Mouse (Mus musculus) left cerebral cortex, postnatal 4 days (tissue): Measurements from ENCODE around the gene Pcsk4. TPM values are rescaled to one million over a fixed set of nuclear protein-coding genes. Genes with fewer than 3 reads are reported as not detected.

Experiments used
- DNase-seq: peaks from one replicate; pipeline ENCODE4 v3.0.0-alpha.2; 2022
- intact Hi-C: fragments of 180-260 bp; cut with DNase I; formaldehyde crosslinking; loops from one replicate; pipeline ENCODE4 v1.15.1; 2025
- total RNA-seq, 2 experiments: library from RNA; stranded (reverse); gene quantifications; 2 replicates each; pipeline ENCODE4 v1.2.3; 2021

Pcsk4 gene
- total RNA-seq, 2 experiments from 2014 or later, result 8.1 to 10.5 TPM

DNA sequence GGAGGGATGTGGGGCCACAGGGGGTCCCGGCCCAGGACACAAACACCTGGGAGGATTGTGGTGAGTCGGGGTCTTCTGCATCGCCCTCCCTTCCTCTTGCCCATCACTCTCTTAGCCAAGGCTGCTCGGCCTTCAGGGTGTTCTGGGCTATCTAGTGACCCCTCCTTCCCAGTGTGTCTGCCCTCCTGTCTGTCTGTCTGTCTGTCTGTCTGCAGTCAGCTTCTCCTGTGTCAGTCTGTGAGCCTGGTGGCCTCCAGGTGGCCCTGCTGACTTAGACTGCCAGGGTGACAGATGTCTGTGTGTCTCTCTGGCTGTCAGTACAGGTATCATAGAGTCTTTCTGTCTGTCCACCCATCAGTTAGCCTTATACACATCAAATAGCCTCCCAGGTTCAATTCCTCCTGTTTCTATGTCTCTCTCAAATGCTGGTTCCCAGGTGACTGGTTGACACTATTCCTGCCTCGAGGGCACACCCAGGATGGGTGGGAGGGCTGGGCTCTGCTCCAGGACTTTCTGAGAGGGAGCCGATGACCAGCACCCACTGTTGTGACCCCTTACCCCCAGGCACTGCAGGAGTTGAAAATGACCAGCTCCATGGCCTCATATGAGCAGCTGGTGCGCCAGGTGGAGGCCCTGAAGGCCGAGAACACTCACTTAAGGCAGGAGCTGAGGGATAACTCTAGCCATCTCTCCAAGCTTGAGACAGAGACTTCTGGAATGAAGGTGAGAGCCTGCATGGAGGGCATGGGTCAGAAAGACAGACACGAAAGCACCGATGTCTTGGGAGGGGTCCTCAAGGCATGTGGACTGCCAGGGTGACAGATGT lies 27.8 kb downstream of the Pcsk4 start:
- DNase-seq, result no peak
- intact Hi-C loops, result no loop called here

DNA sequence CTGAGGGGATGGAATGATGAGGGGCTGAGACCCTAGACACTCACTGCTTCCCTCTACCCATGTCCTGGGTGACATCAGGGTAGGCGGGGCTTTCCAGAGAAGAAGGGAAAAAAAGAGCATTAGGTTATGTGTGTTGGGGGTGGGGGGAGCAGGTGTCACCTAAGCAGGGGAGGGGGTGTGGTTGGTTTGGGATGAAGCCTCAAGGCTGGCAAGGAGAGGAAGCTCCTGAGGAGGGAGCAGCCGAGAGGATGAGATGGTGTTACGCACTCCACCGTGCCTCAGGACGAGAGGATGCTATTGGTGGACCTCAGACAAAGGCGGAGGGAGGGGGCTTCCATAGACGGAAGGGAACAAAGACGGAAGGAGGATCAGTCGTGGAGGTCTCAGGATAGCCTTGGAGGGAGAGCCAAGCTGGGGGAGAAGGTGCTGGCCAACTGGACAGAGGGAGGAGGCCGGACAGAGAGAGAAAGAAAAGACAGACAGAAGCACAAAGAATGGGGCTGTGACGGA lies 28.6 kb downstream of the Pcsk4 start:
- intact Hi-C loops, result no loop called here

DNA sequence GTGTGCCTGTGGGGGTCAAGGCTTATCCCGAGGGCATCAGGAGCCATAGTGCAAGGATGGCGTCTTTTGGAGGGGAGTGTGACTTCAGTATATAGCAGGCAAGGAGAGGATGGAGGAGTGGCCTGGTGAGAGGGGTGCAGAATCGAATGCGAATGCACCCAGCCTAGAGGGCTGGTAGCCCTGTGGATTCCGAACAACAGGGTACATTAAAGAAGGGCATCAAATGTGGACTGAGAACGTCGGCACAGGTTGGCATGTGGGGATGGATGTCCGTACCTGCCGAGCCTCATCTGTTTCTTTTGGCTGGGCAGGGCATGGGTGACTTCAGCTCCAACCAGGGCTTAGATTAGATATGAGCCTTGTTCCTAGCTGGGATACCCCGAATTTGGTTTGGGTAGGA lies 29.5 kb downstream of the Pcsk4 start:
- intact Hi-C loops, result no loop called here
- DNase-seq, result no peak

More for the DNA sequence above, 28.6 kb downstream of the Pcsk4 start:
- DNase-seq, result peak; percentile 83

DNA sequence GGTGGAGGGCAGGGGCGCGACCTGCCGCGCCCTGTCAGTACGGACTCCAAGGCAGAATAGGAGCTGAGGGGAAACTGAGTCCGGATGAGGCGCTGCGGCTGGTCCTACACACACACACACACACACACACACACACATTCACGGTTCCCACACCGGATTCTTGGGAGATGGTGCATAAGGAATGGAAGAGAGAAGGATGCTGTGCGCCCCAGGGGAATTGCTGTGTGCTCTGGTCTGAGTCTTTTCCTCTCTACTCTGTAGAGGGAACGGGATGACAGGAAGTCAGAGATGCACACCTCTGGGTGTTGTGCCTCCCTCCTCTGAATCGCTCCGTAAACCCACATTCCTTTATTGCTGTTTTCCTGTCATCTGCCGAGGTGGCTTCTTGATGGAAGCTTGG lies 30.0 kb downstream of the Pcsk4 start:
- intact Hi-C loops, result no loop called here
- DNase-seq, result peak; percentile 55

DNA sequence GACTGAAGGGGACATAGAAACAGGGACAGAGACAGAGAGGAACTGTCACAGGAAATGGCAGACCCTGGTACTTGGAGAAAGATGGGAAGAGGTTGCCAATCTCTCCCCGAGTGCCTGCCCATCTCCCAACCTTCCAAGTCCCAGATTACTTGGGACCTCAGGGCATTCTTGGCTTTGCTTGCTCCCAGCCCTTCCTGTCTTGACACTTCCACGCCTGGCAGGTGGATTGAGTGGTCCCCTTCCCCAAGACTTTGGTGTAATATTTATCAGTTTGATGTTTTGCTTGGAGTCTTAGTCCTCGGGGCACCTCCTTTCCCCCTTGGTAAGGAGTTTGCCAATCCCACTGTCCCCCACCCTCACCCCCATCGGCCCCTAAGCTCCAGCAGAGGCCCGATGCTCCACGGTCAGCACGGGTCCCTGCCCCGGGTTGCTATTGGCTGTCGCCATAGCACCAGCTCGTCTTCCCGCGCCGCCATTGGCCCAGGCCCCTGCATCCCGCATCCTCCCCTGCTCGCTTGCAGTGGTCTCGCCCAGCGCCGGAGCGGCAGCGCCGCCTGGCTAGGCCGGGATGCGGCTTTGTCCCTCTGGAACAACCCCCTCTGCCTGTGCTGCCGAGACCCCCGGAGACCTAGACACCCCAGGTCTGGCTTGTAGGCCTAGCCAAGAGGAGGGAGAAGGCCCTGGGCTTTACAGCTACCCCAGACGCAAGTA lies 30.6 kb downstream of the Pcsk4 start:
- peak; percentile 97 for DNase-seq
- intact Hi-C loops, result no loop called here

DNA sequence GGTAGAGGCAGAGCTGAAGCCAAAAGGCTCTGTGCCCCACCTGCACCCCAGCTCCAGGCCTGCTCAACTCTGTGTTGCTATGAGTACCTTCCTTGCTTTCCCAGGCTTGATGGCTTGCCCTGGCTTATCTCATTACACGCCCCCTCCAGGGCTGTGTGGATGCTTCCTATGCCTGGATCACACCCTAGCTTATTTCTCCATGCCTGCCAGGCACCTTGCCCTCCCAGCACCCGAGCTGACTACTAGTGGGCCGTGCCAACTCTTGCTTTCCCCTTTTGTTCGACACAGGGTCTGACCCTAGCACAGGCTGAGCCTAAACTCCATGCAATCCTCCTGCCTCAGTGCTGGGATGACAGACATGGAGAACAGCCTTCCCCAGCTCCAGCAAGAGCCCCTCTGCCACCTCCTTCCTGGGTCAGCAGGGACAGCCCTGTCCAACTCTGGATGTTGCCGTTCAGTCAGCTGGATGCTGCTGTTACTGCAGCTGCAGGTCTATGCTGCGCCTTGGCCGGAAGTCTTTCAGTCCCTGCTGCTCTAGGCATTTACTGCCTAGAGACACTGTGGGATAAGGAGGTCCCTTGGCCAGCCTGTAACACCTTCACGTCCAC lies 31.7 kb downstream of the Pcsk4 start:
- intact Hi-C loops, result no loop called here
- DNase-seq, result no peak

DNA sequence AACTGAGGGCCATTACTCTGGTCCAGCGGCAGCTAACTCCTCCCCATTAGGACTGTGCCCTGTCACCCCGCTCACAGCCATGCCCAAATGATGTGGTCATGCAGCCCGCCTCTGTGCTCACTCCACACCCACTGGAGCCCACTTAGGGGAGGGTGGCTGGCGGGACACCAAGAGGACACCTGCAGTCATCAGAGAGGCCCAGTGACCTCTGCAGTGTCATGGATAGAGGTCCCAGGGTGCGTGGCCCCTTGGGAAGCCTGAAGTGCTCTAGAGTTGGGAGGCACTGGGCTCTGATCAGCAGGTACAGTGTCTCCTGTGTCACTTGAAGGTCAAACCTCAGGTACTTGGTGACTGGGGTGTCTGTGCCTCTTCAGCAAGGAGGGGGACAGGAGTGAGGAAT lies 32.5 kb downstream of the Pcsk4 start:
- DNase-seq, result no peak
- intact Hi-C loops, result no loop called here

DNA sequence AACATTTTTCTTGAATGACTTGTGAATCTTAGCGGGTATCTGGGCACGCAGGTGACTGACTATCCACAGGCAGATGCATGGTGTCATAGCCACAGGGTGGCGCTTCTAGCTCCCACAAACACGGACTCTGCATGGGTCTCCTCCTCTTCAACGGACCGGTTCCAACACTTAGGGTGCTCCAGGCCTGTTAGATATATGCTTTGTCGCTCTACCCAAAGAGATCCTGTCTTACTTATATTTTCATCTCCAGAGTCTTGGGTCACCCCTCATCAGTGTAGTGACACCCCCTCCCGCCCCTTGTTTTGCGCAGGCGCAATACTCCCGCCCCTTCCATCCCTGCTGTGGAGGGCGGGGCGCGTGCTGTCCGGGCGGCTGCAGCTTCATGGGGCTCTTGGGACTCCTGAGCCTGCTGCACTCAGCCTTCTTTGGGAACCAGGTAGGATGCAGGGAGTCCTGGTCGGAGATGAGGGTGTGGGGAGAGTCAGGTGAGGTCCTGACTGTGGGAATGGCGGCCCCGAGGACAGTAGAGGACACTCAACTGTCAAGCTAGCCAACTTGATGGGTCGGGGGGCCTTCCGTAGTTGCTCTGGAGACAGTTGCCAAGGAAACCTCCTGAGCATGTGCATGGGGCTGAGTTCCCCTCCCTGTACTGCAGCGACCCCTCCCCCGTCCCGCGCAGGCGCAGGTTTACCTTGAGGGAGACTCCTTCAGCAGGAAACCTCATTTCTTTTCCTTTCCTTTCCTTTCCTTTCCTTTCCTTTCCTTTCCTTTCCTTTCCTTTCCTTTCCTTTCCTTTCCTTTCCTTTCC lies 33.5 kb downstream of the Pcsk4 start, which contains the start of gene Apc2:
TSS of gene Apc2 (plus strand) at position 360 of the 808 bp plus-strand sequence.
- peak; percentile 84 for DNase-seq
- intact Hi-C loops, result no loop called here

DNA sequence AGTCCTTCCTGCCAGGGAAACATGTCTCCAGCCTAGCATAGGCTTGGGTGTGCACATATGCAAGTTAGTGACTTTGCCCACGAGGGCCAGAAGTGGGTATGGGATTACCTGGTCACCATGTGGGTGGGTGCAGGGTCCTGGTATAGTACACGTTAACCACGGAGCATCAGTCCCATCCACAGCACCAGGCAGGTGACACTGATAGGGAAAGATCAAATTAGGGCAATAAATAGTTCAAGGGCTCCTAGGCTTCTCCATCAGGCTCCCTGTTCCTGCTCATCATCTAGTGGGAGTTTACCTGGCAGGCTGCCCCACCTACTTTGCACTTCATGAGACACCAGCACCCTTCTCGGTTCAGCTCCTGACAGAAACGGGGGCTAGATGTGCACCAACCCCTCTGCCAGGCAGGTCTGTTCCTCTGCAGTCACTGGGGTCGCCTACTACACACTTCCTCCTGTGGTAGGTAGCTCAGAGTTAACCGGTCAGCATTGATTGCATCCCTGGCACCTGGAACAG lies 34.5 kb downstream of the Pcsk4 start:
- intact Hi-C loops, result no loop called here
- DNase-seq, result peak; percentile 33

DNA sequence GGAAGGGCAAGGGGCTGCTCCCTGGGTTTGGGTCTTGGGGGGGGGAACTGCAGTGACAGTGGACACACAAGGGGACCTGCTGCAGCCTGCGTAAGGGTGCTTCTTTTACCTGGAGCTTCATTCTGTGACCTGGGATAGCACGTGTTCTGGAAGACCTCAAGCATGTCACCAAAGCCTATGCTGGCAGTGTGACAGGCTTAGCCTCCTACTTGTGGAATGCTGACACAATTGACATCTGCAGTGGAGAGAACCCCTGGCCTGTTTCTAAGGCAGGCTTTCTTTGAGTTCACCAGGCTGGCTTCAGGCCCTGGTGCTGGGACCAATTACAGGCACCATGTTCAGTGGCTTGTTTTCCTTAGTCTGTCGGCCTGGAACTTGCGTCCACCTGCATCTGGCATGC lies 35.0 kb downstream of the Pcsk4 start:
- no peak for DNase-seq

DNA sequence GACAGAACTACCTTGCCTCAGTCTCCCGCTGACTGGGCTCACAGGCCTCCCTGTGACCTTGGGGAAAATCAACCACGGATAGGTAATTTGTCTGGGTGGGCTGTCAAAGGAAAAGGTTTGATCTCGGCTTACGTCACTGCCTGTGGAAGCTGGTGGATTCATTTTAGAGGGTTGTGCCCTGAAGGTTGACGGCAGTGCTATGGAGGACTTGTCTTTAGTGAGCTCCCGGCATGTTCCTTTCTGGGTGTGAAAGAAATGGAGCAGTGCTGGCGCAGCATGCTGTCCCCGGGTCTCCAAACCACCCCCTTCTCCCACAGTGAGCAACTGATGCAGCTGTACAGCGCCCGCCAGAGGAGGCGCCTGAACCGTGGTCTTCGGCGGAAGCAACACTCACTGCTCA lies 36.0 kb downstream of the Pcsk4 start:
- intact Hi-C loops, result no loop called here
- DNase-seq, result no peak

More for the DNA sequence above, 35.0 kb downstream of the Pcsk4 start:
- intact Hi-C loops, result no loop called here

DNA sequence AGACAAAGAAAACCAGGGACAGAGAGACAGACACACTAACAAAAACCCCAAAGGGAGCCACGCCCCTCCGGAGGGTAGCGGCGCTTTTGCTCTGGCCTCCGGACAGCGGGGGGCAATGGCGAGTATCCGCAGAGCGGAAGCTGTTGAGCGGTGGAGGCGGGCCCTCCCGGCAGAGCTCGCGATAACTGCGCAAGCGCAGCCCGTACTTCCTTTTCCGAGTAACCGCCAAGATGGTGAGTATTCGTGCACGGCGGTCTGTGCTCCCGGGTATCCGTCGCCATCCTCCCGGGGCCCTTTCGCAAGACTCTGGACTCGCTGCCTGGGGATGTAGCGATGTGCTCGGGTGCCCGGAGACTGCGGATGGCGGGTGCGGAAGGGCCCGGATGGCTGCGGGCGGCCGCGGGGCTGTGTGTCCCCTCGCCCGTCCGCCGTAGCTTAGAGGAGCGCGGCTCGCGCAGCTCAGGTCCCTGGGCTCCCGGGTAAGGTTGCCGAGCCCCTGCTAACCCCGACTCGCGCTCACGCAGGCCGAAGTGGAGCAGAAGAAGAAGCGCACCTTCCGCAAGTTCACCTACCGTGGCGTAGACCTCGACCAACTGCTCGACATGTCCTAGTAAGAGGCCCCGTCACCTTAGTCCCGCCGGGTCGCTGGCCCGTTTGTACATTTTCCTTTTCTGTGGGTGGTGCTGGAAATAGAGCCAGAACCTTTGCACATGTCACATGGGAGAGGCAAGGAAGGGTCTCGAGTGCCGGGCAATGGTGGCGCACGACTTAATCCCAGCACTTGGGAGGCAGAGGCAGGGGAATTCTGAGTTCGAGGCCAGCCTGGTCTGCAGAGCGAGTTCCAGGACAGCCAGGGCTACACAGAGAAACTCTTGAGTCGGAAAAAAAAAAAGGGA lies 36.8 kb downstream of the Pcsk4 start, which contains the start of gene Rps15:
TSS of gene Rps15 (plus strand) at position 203 of the 896 bp plus-strand sequence.
- DNase-seq, result peak; percentile 99
- intact Hi-C loops, result no loop called here

DNA sequence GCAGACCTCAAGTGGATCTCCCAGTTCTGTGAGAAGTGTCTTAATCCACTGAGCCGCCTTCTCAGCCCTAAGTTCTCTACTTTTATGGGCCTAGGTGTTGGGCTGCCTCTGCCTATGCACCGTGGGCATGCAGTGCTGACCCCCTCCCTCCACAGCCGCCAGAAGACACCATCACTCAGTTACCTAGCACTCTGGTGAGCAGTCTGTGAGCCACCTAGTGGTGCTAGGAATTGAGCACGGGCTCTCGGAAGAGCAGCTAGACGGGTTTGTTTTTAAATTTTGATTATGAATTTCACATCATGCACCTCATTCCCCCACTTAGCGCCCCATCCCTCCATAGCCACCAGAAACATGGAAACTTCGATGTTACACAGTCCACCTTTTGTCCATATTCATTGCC lies 40.6 kb downstream of the Pcsk4 start:
- intact Hi-C loops, result no loop called here
- DNase-seq, result no peak

DNA sequence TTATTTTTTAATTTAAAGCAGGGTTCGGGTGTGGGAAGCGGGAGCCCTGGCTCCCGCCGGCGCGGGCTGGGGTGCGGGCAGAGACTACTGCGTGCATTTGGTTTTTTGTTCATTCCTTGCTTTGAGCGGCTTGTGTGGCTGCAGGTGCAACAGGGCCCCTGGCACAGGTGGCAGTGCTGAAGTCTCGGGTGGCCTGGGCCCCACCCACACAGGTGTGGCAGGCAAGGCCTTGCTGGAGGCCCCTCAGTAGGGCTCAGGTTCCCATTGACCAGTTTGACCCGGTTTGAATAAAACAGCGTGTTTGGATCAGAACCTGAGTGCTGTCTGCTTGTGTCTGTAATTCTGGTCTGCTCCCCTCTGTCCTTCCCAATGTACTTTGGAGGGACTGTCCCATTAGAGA lies 41.2 kb downstream of the Pcsk4 start:
- intact Hi-C loops, result no loop called here
- DNase-seq, result no peak

DNA sequence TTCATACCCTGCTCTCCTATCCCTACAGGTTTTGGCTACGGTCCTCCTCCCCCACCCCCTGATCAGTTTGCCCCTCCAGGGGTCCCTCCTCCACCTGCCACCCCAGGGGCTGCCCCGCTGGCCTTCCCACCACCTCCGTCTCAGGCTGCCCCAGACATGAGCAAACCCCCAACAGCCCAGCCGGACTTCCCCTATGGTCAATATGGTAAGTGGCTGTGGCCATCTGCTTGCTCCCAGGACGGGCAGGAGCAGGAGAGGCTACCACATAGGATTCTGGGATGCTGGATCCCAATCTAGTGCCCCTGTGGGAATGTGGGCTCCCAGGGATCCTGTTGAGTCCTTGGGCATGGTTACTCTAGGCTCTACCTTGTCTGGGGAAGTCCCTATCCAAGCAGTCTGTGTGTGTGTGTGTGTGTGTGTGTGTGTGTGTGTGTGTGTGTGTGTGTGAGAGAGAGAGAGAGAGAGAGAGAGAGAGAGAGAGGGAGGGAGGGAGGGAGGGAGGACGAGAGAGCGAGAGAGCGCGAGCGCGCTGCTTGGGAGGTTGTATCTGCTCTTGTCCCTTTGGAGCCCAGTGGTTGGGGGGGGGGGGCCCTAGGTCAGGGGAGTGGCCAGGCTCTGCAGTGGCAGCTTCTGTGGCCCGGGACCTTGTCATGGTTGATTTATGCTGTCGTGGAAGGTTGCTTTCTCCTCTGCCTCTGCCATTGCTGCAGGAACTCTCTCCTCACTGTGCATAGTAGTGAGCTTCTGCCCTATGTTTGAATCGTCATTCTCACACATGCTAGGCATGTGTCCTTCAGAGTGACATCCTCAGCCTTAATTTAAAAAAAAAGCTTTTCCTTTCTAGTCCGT lies 43.9 kb downstream of the Pcsk4 start:
- intact Hi-C loops, result no loop called here
- no peak for DNase-seq

DNA sequence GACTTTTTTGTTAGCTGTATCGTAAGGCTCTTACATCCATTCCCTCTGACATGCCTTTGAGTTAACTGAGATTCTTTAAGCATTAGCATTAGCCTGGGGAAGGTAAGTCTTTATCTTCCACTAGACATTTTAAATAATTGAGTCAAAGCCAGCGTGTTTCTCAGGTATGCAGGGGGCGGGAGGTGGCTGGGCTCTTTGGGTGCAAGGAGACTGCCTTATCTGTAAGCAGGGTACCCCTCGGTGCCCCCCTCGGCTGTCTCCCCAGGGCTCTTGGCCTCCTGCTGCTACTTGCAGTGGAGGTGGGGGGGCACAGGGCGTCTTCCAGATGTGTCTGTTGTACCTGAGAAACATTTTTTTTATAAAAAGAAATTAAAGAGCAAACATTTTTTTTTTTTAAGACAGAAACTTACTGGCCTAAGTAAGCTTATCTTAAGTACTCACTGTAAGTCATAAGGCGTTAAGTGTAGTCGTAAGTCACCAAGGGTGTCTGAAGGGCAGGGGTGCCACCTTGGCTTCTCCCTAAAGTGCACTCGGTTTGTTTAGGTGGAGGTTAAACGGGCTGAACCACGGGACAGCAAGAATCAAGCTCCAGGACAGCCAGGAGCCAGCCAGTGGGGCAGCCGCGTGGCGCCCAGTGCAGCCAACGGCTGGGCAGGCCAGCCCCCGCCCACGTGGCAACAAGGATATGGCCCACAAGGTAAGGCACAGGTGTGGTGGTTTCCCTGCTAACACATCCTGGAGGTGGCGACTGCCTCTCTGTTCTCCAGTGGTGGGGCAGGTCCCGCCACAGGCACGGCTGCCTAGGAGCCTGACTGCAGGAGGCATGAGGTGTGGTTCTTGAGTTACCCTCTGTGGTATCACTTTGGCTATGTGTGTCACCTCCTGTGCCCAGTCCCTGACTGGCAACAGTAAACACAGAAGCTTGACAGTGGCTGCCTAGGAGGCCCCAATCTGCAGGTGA lies 46.5 kb downstream of the Pcsk4 start:
- intact Hi-C loops, result no loop called here
- no peak for DNase-seq

DNA sequence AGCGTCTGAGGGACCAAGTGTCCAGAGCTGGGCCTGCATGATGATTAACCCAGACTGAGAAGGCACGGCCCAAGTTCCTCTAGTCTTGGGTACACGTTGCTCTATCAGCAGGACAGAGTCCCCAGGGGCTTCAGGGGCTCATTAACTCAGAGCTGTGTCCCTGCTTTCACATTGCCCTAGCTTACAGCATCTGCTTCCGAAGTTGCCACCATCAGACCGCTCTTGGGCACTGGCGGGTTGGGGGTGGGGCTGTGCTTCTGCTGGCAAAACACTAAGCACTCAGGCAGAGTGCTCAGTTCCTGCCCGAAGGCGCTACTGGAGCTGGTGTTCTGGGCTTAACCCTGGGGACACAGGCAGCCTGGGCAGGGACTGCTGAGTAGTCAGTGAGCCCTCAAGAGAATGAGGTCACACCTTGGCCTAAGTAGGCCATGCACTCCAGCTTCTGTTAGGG lies 47.4 kb downstream of the Pcsk4 start:
- no peak for DNase-seq
- intact Hi-C loops, result no loop called here
